In genomic region chr12:86961589-86962344, GRCm38 (mm10) we compare ENCODE assay signal across 12 mouse cellular contexts. TPM values are rescaled to one million over a fixed set of nuclear protein-coding genes. Genes with fewer than 3 reads are reported as not detected.
DNase-seq lines count a peak whose midpoint lies in the region; ATAC-seq and TF ChIP-seq lines count a peak whose summit lies in the region.
"Had no signal": no experiment of that assay in that cellular context is flagged by ENCODE, and none has a peak within 500 bp of the region (broad histone marks: within the 10 kb centered on the region; RNA-seq: fewer than 3 reads in every experiment).

No protein-coding gene starts in this region.

- TF ChIP-seq POLR2A in heart, adult 2 months (IDR thresholded peaks at IDR 0.05; ENCODE audit: insufficient read depth, low read depth, low read length): no peak
- no peak for TF ChIP-seq POLR2A in cerebellum, adult 2 months (IDR thresholded peaks at IDR 0.05; ENCODE audit: borderline replicate concordance, insufficient read depth, low read length)

- no peak overlapping the region for H3K4me3 ChIP-seq in heart, adult 2 months
- H3K4me3 ChIP-seq in heart, embryonic 11.5 days (ENCODE audit: low read depth, low read length): no peak overlapping the region
- H3K4me3 ChIP-seq in cerebellum, adult 2 months (replicated peaks; ENCODE audit: insufficient read depth, low read depth, low read length): no peak overlapping the region
- H3K4me3 ChIP-seq: intestine, embryonic 15.5 days; stomach, embryonic 15.5 days had no signal

- no peaks in the 10 kb centered on the region for H3K27me3 ChIP-seq in heart, adult 2 months (ENCODE audit: control insufficient read depth, insufficient read depth, low read length)
- no peaks in the 10 kb centered on the region for H3K27me3 ChIP-seq in heart, embryonic 11.5 days (ENCODE audit: control insufficient read depth, insufficient read depth, low read length)
- no peaks in the 10 kb centered on the region for H3K27me3 ChIP-seq in cerebellum, adult 2 months (ENCODE audit: control insufficient read depth, insufficient read depth, low read length)
- H3K27me3 ChIP-seq: CH12.LX; intestine, embryonic 15.5 days; stomach, embryonic 15.5 days had no signal

- peak overlapping the region; percentile 34 for H3K27ac ChIP-seq in heart, adult 2 months
- H3K27ac ChIP-seq in heart, embryonic 11.5 days (ENCODE audit: low read depth, low read length): no peak overlapping the region
- peak overlapping the region; percentile 74 for H3K27ac ChIP-seq in cerebellum, adult 2 months (ENCODE audit: insufficient read depth, low read length)
- H3K27ac ChIP-seq: intestine, embryonic 15.5 days; liver, embryonic 14.5 days; stomach, embryonic 15.5 days had no signal

- no peak for TF ChIP-seq CTCF in heart, adult 2 months (IDR thresholded peaks at IDR 0.05)
- TF ChIP-seq CTCF in cerebellum, adult 2 months (IDR thresholded peaks at IDR 0.05; ENCODE audit: borderline replicate concordance, insufficient read depth, low read depth, low read length): no peak

- no peak overlapping the region for H3K4me2 ChIP-seq in heart, embryonic 11.5 days
- H3K4me2 ChIP-seq: intestine, embryonic 15.5 days; stomach, embryonic 15.5 days had no signal

- H3K79me2 ChIP-seq in heart, adult 2 months (replicated peaks; ENCODE audit: control insufficient read depth, insufficient read depth, low read length): no peaks in the 10 kb centered on the region

- 0 out of 2 replicates have a peak, but pooled peaks have one; percentile 51 for TF ChIP-seq EP300 in heart, adult 2 months (IDR thresholded peaks at IDR 0.05; ENCODE audit: insufficient read depth, low read depth, low read length)

- 57% methylated on average over 11 of the region's 11 CpGs for WGBS in heart, adult 2 months
- WGBS in heart, embryonic 11.5 days (ENCODE audit: insufficient replicate concordance): 87% methylated on average over 11 of the region's 11 CpGs
- 18% methylated on average over 11 of the region's 11 CpGs for WGBS in cerebellum, adult 2 months

- no peaks in the 10 kb centered on the region for H3K4me1 ChIP-seq in heart, adult 2 months (ENCODE audit: control insufficient read depth, insufficient read depth, low read length)
- H3K4me1 ChIP-seq in heart, embryonic 11.5 days (ENCODE audit: control insufficient read depth, insufficient read depth, low read length): no peaks in the 10 kb centered on the region
- H3K4me1 ChIP-seq in cerebellum, adult 2 months (ENCODE audit: control insufficient read depth, insufficient read depth, low read length): peaks cover 68% of the 10 kb centered on the region
- H3K4me1 ChIP-seq: intestine, embryonic 15.5 days; stomach, embryonic 15.5 days had no signal

- H3K36me3 ChIP-seq in heart, adult 2 months (ENCODE audit: control insufficient read depth, insufficient read depth, low read length): peaks cover 3% of the 10 kb centered on the region
- H3K36me3 ChIP-seq in heart, embryonic 11.5 days (ENCODE audit: control insufficient read depth, insufficient read depth, low read length): peaks cover 42% of the 10 kb centered on the region

- intact Hi-C loops in heart, adult 2 months (cut with DNase I): no loop called here

- no peaks in the 10 kb centered on the region for H3K9me3 ChIP-seq in heart, embryonic 11.5 days (replicated peaks; ENCODE audit: control insufficient read depth, low read length)
- H3K9me3 ChIP-seq: intestine, embryonic 15.5 days; stomach, embryonic 15.5 days had no signal

- ATAC-seq in heart, embryonic 11.5 days (replicated peaks; ENCODE audit: insufficient number of reproducible peaks, low FRiP score, low TSS enrichment): no peak
- no peak for ATAC-seq in CD4-positive, CD25-positive, alpha-beta regulatory T cell, adult 4 months
- ATAC-seq: intestine, embryonic 15.5 days had no signal

- peak; percentile 77 to 84 for DNase-seq in heart, adult 2 months
- DNase-seq in cerebellum, adult 2 months: peak; percentile 62 to 74
- peak; percentile 43 to 57 for DNase-seq in gastrocnemius, adult 8-10 months (ENCODE audit: low spot score in 2 of 2)
- peak; percentile 65 for DNase-seq in lung, postnatal 14 days
- DNase-seq in right cerebral cortex, postnatal 36 days (ENCODE audit: low spot score in 2 of 2): no peak
- DNase-seq in right cerebral cortex, postnatal 14 days: no peak

- H3K9ac ChIP-seq in heart, adult 2 months (ENCODE audit: low read depth, low read length): no peak overlapping the region
- H3K9ac ChIP-seq in heart, embryonic 11.5 days (ENCODE audit: low read depth, low read length): no peak overlapping the region
- H3K9ac ChIP-seq: intestine, embryonic 15.5 days; liver, embryonic 14.5 days; stomach, embryonic 15.5 days had no signal

RNA-seq across cellular contexts. Expression of gene Cipc, which starts 14.9 kb away (rescaled TPM):
- total RNA-seq in heart, adult 2 months (2021): 10 to 100 TPM; 43.8 to 45.1 TPM
- 34.1 and 39.6 TPM in 2 replicates for polyA plus RNA-seq in heart, adult 2 months (2012; rRNA removed)
- polyA plus RNA-seq in heart, embryonic 11.5 days (2014; fragmentation: Nextera tagmentation; extraction: Ambion mirVana): 26.7 and 31.0 TPM in 2 replicates
- polyA plus RNA-seq in cerebellum, adult 2 months (2012; rRNA removed): 122 and 127 TPM in 2 replicates
- 10 to 100 TPM; 34.5 to 38.7 (median 37.1) TPM for total RNA-seq in gastrocnemius, adult 8-10 months (2022)
- 10 to 100 TPM; 20.0 to 29.3 TPM for polyA plus RNA-seq in CD4-positive, CD25-positive, alpha-beta regulatory T cell, adult 4 months (2017; shearing (Covaris generic))

RNA-seq across cellular contexts. Expression of gene Zdhhc22, which starts 28.5 kb away (rescaled TPM):
- total RNA-seq in heart, adult 2 months (2021): not detected
- not detected in 2 replicates for polyA plus RNA-seq in heart, adult 2 months (2012; rRNA removed)
- polyA plus RNA-seq in heart, embryonic 11.5 days (2014; fragmentation: Nextera tagmentation; extraction: Ambion mirVana): 0.20 TPM in 1 of 2 replicates, not detected in the other
- polyA plus RNA-seq in cerebellum, adult 2 months (2012; rRNA removed): 28.1 and 29.3 TPM in 2 replicates
- total RNA-seq in gastrocnemius, adult 8-10 months (2022): not detected
- polyA plus RNA-seq in CD4-positive, CD25-positive, alpha-beta regulatory T cell, adult 4 months (2017; shearing (Covaris generic)): under 1 TPM in 1 of 2 experiments, not detected in 1; 0.36 TPM
- total RNA-seq: CH12.LX had no signal
- polyA plus RNA-seq: liver, embryonic 14.5 days had no signal

RNA-seq across cellular contexts. Expression of gene Tmem63c, which starts 59.4 kb away (rescaled TPM):
- under 1 TPM; 0.08 to 0.09 TPM for total RNA-seq in heart, adult 2 months (2021)
- polyA plus RNA-seq in heart, adult 2 months (2012; rRNA removed): 0.14 and 0.38 TPM in 2 replicates
- polyA plus RNA-seq in heart, embryonic 11.5 days (2014; fragmentation: Nextera tagmentation; extraction: Ambion mirVana): not detected in 2 replicates
- 55.9 and 71.0 TPM in 2 replicates for polyA plus RNA-seq in cerebellum, adult 2 months (2012; rRNA removed)
- under 1 TPM in 1 of 4 experiments, not detected in 3; 0.10 TPM for total RNA-seq in gastrocnemius, adult 8-10 months (2022)
- 1 to 10 TPM in 1 of 2 experiments, under 1 TPM in 1; 0.54 to 1.1 TPM for polyA plus RNA-seq in CD4-positive, CD25-positive, alpha-beta regulatory T cell, adult 4 months (2017; shearing (Covaris generic))
- polyA plus RNA-seq: liver, embryonic 14.5 days had no signal

Comparison
In these comparisons a context has a peak if more than half of its experiments do, and no peak if none do; other contexts are left out.
1. DNase-seq: peak in heart, adult 2 months (2 of 2), cerebellum, adult 2 months (2 of 2), gastrocnemius, adult 8-10 months (2 of 2) and lung, postnatal 14 days (single experiment); none in right cerebral cortex, postnatal 36 days (0 of 2) and right cerebral cortex, postnatal 14 days (single experiment).
2. RNA of gene Zdhhc22, which starts 28.5 kb away (polyA plus RNA-seq): 28.1 to 29.3 TPM in cerebellum, adult 2 months; 0.36 TPM in CD4-positive, CD25-positive, alpha-beta regulatory T cell, adult 4 months, not detected in heart, adult 2 months and 0.20 TPM in heart, embryonic 11.5 days; every median in the first group is over 10 times any median in the second.
3. RNA of gene Tmem63c, which starts 59.4 kb away (polyA plus RNA-seq): 55.9 to 71.0 TPM in cerebellum, adult 2 months; 0.54 to 1.1 TPM in CD4-positive, CD25-positive, alpha-beta regulatory T cell, adult 4 months, 0.14 to 0.38 TPM in heart, adult 2 months and not detected in heart, embryonic 11.5 days; every median in the first group is over 10 times any median in the second.